Mouse (Mus musculus) kidney, postnatal 0 days (tissue): ENCODE data around the gene Upk1a. TPM values are rescaled to one million over a fixed set of nuclear protein-coding genes. Genes with fewer than 3 reads are reported as not detected.

Experiments
- ATAC-seq: fragments of 200-750 bp; cut with Nextera tagmentation; replicated peaks from 2 replicates; pipeline ENCODE4 v1.8.0; 2017; ENCODE audit warnings: low read depth, moderate number of reproducible peaks, moderate TSS enrichment, moderate library complexity; ENCODE audit not compliant: low FRiP score
- DNase-seq: peaks from one replicate; pipeline ENCODE4 v3.0.0-alpha.2; 2016; ENCODE audit warnings: low spot score
- H3K27ac ChIP-seq: fragments of 300-500 bp; sonication (generic); 2 replicates; pipeline ENCODE4 v1.5.1; 2014; ENCODE audit warnings: mild to moderate bottlenecking
- H3K27me3 ChIP-seq: fragments of 300-500 bp; sonication (generic); 2 replicates; pipeline ENCODE4 v1.6.1; 2014; ENCODE audit warnings: low read length, mixed read lengths; ENCODE audit not compliant: insufficient read depth
- H3K36me3 ChIP-seq: fragments of 300-500 bp; sonication (generic); 2 replicates; pipeline ENCODE4 v1.6.1; 2014; ENCODE audit warnings: low read length, mixed read lengths; ENCODE audit not compliant: insufficient read depth
- H3K4me1 ChIP-seq: fragments of 300-500 bp; sonication (generic); replicated peaks from 2 replicates; pipeline ENCODE4 v1.6.1; 2014; ENCODE audit warnings: antibody characterized with exemption, low read length, mixed read lengths; ENCODE audit not compliant: insufficient read depth
- H3K4me2 ChIP-seq: fragments of 300-500 bp; sonication (generic); 2 replicates; pipeline ENCODE4 v1.6.1; 2014; ENCODE audit warnings: mild to moderate bottlenecking, low read length, moderate library complexity, mixed read lengths
- H3K4me3 ChIP-seq: fragments of 300-500 bp; sonication (generic); replicated peaks from 2 replicates; pipeline ENCODE4 v1.5.1; 2014; ENCODE audit warnings: low read depth, low read length
- H3K9ac ChIP-seq: fragments of 300-500 bp; sonication (generic); 2 replicates; pipeline ENCODE4 v1.6.1; 2014; ENCODE audit warnings: low read depth, low read length
- H3K9me3 ChIP-seq: fragments of 300-500 bp; sonication (generic); replicated peaks from 2 replicates; pipeline ENCODE4 v1.6.1; 2016; ENCODE audit warnings: low read length, inconsistent platforms, mixed read lengths
- CTCF ChIP-seq: IDR thresholded peaks from 2 replicates; pipeline ENCODE4 v1.5.1; 2016; ENCODE audit warnings: antibody characterized with exemption, low read depth, mild to moderate bottlenecking, moderate library complexity
- WGBS: fragments of 180-500 bp; shearing (Covaris S2); extraction: QIAGEN DNeasy Blood & Tissue Kit; methylation state at CpG from one replicate; pipeline ENCODE4 v1.1.7; 2014; 5-methylcytosine and 5-hydroxymethylcytosine counted together
- polyA plus RNA-seq: library from polyadenylated mRNA; unstranded; fragments of >200 nt; fragmentation: Nextera tagmentation; extraction: Ambion mirVana; gene quantifications from 2 replicates; pipeline ENCODE4 v1.2.1, GENCODE M21; 2015

Upk1a gene
- polyA plus RNA-seq, 1 experiment from 2014 or later: 48.6 TPM

- Histone ChIP-seq H3K4me1 (0 out of 2 replicates have a peak, but pooled peaks cover 5% of the 10 kb centered on the region), H3K9me3 (no peaks in the 10 kb centered on the region), H3K4me3 (no peak overlapping the region), H3K9ac (no peak overlapping the region), H3K36me3 (no peaks in the 10 kb centered on the region), H3K4me2 (no peak overlapping the region), H3K27me3 (no peaks in the 10 kb centered on the region), H3K27ac (no peak overlapping the region)
- WGBS: 86% methylated on average over 8 of the region's 8 CpGs
- no peak for TF ChIP-seq CTCF
- DNase-seq (no peak), ATAC-seq (no peak)
These were observed 7.7 kb downstream of the Upk1a start for GRCm38 (mm10) chr7:30604944-30605343.

GRCm38 (mm10) chr7:30604424-30604823 is 8.2 kb downstream of the Upk1a start:
- Histone ChIP-seq H3K27me3 (no peaks in the 10 kb centered on the region), H3K27ac (no peak overlapping the region), H3K9ac (no peak overlapping the region), H3K4me3 (no peak overlapping the region), H3K36me3 (no peaks in the 10 kb centered on the region), H3K4me1 (0 out of 2 replicates have a peak, but pooled peaks cover 5% of the 10 kb centered on the region), H3K4me2 (no peak overlapping the region), H3K9me3 (no peaks in the 10 kb centered on the region)
- WGBS: 40% methylated on average over 8 of the region's 8 CpGs
- ATAC-seq (no peak), DNase-seq (no peak)
- TF ChIP-seq CTCF: no peak

- no peak overlapping the region for H3K4me3 ChIP-seq
- peak; percentile 74 for ATAC-seq
- H3K9ac ChIP-seq: no peak overlapping the region
- H3K36me3 ChIP-seq: no peaks in the 10 kb centered on the region
- DNase-seq: peak; percentile 72
- H3K4me2 ChIP-seq: no peak overlapping the region
- peak overlapping the region; percentile 60 for H3K27ac ChIP-seq
- H3K27me3 ChIP-seq: no peaks in the 10 kb centered on the region
- 0 out of 2 replicates have a peak, but pooled peaks cover 5% of the 10 kb centered on the region for H3K4me1 ChIP-seq
- no peak for TF ChIP-seq CTCF
- WGBS: 16% methylated on average over 3 of the region's 3 CpGs
- no peaks in the 10 kb centered on the region for H3K9me3 ChIP-seq
These were observed 10.1 kb downstream of the Upk1a start for GRCm38 (mm10) chr7:30602583-30602982.

GRCm38 (mm10) chr7:30600651-30601050 is 12.0 kb downstream of the Upk1a start:
- H3K9me3 ChIP-seq: no peaks in the 10 kb centered on the region
- no peaks in the 10 kb centered on the region for H3K36me3 ChIP-seq
- DNase-seq: no peak
- 68% methylated on average over 7 of the region's 7 CpGs for WGBS
- no peak overlapping the region for H3K4me2 ChIP-seq
- H3K4me3 ChIP-seq: no peak overlapping the region
- H3K27me3 ChIP-seq: no peaks in the 10 kb centered on the region
- TF ChIP-seq CTCF: no peak
- peak overlapping the region; percentile 64 for H3K27ac ChIP-seq
- H3K9ac ChIP-seq: no peak overlapping the region
- H3K4me1 ChIP-seq: 0 out of 2 replicates have a peak, but pooled peaks cover 5% of the 10 kb centered on the region
- no peak for ATAC-seq

GRCm38 (mm10) chr7:30599933-30600353 is 12.7 kb downstream of the Upk1a start:
- DNase-seq: peak; percentile 89
- ATAC-seq: peak; percentile 95
- 0 out of 2 replicates have a peak, but pooled peaks cover 5% of the 10 kb centered on the region for H3K4me1 ChIP-seq
- WGBS: 1% methylated on average over 16 of the region's 16 CpGs
- H3K4me3 ChIP-seq: no peak overlapping the region
- H3K4me2 ChIP-seq: no peak overlapping the region
- peak overlapping the region; percentile 75 for H3K27ac ChIP-seq
- H3K27me3 ChIP-seq: no peaks in the 10 kb centered on the region
- TF ChIP-seq CTCF: no peak
- H3K9ac ChIP-seq: no peak overlapping the region
- H3K9me3 ChIP-seq: no peaks in the 10 kb centered on the region
- no peaks in the 10 kb centered on the region for H3K36me3 ChIP-seq

GRCm38 (mm10) chr7:30598786-30599185 is 13.9 kb downstream of the Upk1a start, which contains the start of gene Zbtb32:
Gene Zbtb32 (minus strand): TSS chr7:30598909.
- DNase-seq (no peak), ATAC-seq (no peak)
- TF ChIP-seq CTCF: no peak
- no peak within 1 kb of the TSS for H3K4me2 ChIP-seq
- no peak within 1 kb of the TSS for H3K9ac ChIP-seq
- no peaks in the 10 kb centered on the region for H3K27me3 ChIP-seq
- H3K9me3 ChIP-seq: no peaks in the 10 kb centered on the region
- H3K4me1 ChIP-seq: 0 out of 2 replicates have a peak, but pooled peaks cover 5% of the 10 kb centered on the region
- 94% methylated on average over 12 of the region's 12 CpGs for WGBS
- peak within 1 kb of the TSS; percentile 75 for H3K27ac ChIP-seq
- H3K36me3 ChIP-seq: no peaks in the 10 kb centered on the region
- no peak within 1 kb of the TSS for H3K4me3 ChIP-seq

GRCm38 (mm10) chr7:30596811-30597210 is 15.8 kb downstream of the Upk1a start:
- ATAC-seq (no peak), DNase-seq (no peak)
- Histone ChIP-seq H3K9me3 (no peaks in the 10 kb centered on the region), H3K27me3 (no peaks in the 10 kb centered on the region), H3K4me1 (no peaks in the 10 kb centered on the region), H3K27ac (no peak overlapping the region), H3K9ac (no peak overlapping the region), H3K4me3 (no peak overlapping the region), H3K4me2 (no peak overlapping the region), H3K36me3 (no peaks in the 10 kb centered on the region)
- TF ChIP-seq CTCF: no peak
- 73% methylated on average over 5 of the region's 5 CpGs for WGBS
